Mouse (Mus musculus): ENCODE data around the gene Taf1d. TPM values are rescaled to one million over a fixed set of nuclear protein-coding genes. Genes with fewer than 3 reads are reported as not detected.

Gene Taf1d
- total and polyA plus RNA-seq, 3 experiments: 3.0 to 128 (median 76.4) TPM

Small RNAs within 50 kb of the gene (microRNA-seq; reads per million reads assigned to microRNA genes)
- gene Gm49349 (0 to 0.44 reads per million in 2 experiments), gene mmu-mir-7650 (0 to 1.2 reads per million in 2 experiments)

Other genes with a start within 250 kb of the Taf1d start
- gene Hephl1, start 194.1 kb upstream of the Taf1d start, total RNA-seq (2021): 1 to 10 TPM in 1 of 2 experiments, under 1 TPM in 1; 0.38 to 5.0 TPM
- 1.2 and 2.9 TPM in 2 replicates for gene Hephl1, start 194.1 kb upstream of the Taf1d start, polyA plus RNA-seq (2012; rRNA removed)
- 1 to 10 TPM in 1 of 2 experiments, under 1 TPM in 1; 0.55 to 1.2 TPM for gene Vstm5, start 67.2 kb upstream of the Taf1d start, total RNA-seq (2021)
- 1.2 and 1.4 TPM in 2 replicates for gene Vstm5, start 67.2 kb upstream of the Taf1d start, polyA plus RNA-seq (2012; rRNA removed)
- 10 to 100 TPM; 27.4 to 34.8 TPM for gene Med17, start 26.3 kb upstream of the Taf1d start, total RNA-seq (2021)
- 31.9 and 32.2 TPM in 2 replicates for gene Med17, start 26.3 kb upstream of the Taf1d start, polyA plus RNA-seq (2012; rRNA removed)
- gene 4931406C07Rik, start 234 bp downstream of the Taf1d start, total RNA-seq (2021): 100 to 1,000 TPM; 124 to 126 TPM
- 9.8 and 10.6 TPM in 2 replicates for gene 4931406C07Rik, start 234 bp downstream of the Taf1d start, polyA plus RNA-seq (2012; rRNA removed)
- gene Cep295, start 51.6 kb downstream of the Taf1d start, total RNA-seq (2021): 10 to 100 TPM in 1 of 2 experiments, 1 to 10 TPM in 1; 9.2 to 13.8 TPM
- 0.82 and 1.1 TPM in 2 replicates for gene Cep295, start 51.6 kb downstream of the Taf1d start, polyA plus RNA-seq (2012; rRNA removed)
- gene Smco4, start 187.2 kb downstream of the Taf1d start, total RNA-seq (2021): 10 to 100 TPM; 19.5 to 36.4 TPM
- 6.8 and 8.8 TPM in 2 replicates for gene Smco4, start 187.2 kb downstream of the Taf1d start, polyA plus RNA-seq (2012; rRNA removed)